Mouse (Mus musculus): ENCODE data around the gene Gpa33.

GRCm38 (mm10) chr1:166089337-166089736 lies 40.7 kb upstream of the Gpa33 start:
- TF ChIP-seq POLR2A (IDR thresholded peaks at IDR 0.05; ENCODE audit: insufficient read depth, low read depth, low read length) (no peak), EP300 (IDR thresholded peaks at IDR 0.05; ENCODE audit: insufficient read depth, low read depth, low read length) (no peak), CTCF (IDR thresholded peaks at IDR 0.05) (no peak)
